Mouse (Mus musculus) ES-Bruce4 (cell line): ENCODE data around the gene Suox. TPM values are rescaled to one million over a fixed set of nuclear protein-coding genes. Genes with fewer than 3 reads are reported as not detected.
"Not testable (repeated sequence)": the region's sequence is repeated elsewhere in the genome, so short reads cannot be mapped to it uniquely, and the experiment has no call there.

ENCODE experiments used
- H3K27ac ChIP-seq: 2 replicates; pipeline ENCODE4 v1.5.1; 2012; ENCODE audit warnings: low read length, inconsistent platforms; ENCODE audit not compliant: insufficient read depth
- H3K27me3 ChIP-seq: 2 replicates; pipeline ENCODE4 v1.6.1; 2012; ENCODE audit warnings: mild to moderate bottlenecking, low read length, inconsistent platforms; ENCODE audit not compliant: control insufficient read depth, poor library complexity, insufficient read depth, severe bottlenecking
- H3K36me3 ChIP-seq: 2 replicates; pipeline ENCODE4 v1.6.1; 2012; ENCODE audit warnings: inconsistent platforms, mild to moderate bottlenecking, low read length, moderate library complexity; ENCODE audit not compliant: control insufficient read depth, poor library complexity, insufficient read depth, severe bottlenecking
- H3K4me1 ChIP-seq: one replicate; pipeline ENCODE4 v1.8.1; 2011; ENCODE audit warnings: low read length; ENCODE audit not compliant: control insufficient read depth, insufficient read depth
- H3K4me3 ChIP-seq: 2 replicates; pipeline ENCODE4 v1.5.1; 2011; ENCODE audit warnings: low read depth, mild to moderate bottlenecking, low read length
- H3K9ac ChIP-seq: 2 replicates; pipeline ENCODE4 v1.6.1; 2012; ENCODE audit warnings: low read depth, mild to moderate bottlenecking, inconsistent platforms; ENCODE audit not compliant: poor library complexity, severe bottlenecking
- H3K9me3 ChIP-seq: replicated peaks from 2 replicates; pipeline ENCODE4 v1.6.1; 2012; ENCODE audit warnings: mild to moderate bottlenecking, low read length, inconsistent platforms; ENCODE audit not compliant: control insufficient read depth, poor library complexity, insufficient read depth, severe bottlenecking
- CTCF ChIP-seq: IDR thresholded peaks from one replicate; pipeline ENCODE4 v1.8.1; 2011; ENCODE audit warnings: low read depth, low read length
- EP300 ChIP-seq: IDR thresholded peaks from 2 replicates; pipeline ENCODE4 v1.6.1; 2011; ENCODE audit warnings: low read depth, low read length; ENCODE audit not compliant: insufficient read depth
- POLR2A ChIP-seq: IDR thresholded peaks from one replicate; pipeline ENCODE4 v1.8.1; 2011; ENCODE audit warnings: low read length; ENCODE audit not compliant: insufficient read depth
- polyA plus RNA-seq: library from polyadenylated mRNA; stranded (reverse); fragments of >200 nt; gene quantifications from 2 replicates; pipeline ENCODE4 v1.2.4, GENCODE M21; 2011; ENCODE audit warnings: low read depth; ENCODE audit not compliant: missing spikeins, insufficient read depth, insufficient read length

Gene Suox
- polyA plus RNA-seq, 1 experiment, result 14.3 TPM

- Histone ChIP-seq H3K9me3 (no peaks in the 10 kb centered on the region), H3K27ac (no peak overlapping the region), H3K4me1 (peaks cover 15% of the 10 kb centered on the region), H3K27me3 (no peaks in the 10 kb centered on the region), H3K4me3 (no peak overlapping the region), H3K9ac (no peak overlapping the region), H3K36me3 (no peaks in the 10 kb centered on the region)
- TF ChIP-seq CTCF, result no peak
- no peak for TF ChIP-seq EP300
- TF ChIP-seq POLR2A, result no peak
Observed at GRCm38 (mm10) chr10:128635697-128636096, 38.2 kb downstream of the Suox start.

DNA sequence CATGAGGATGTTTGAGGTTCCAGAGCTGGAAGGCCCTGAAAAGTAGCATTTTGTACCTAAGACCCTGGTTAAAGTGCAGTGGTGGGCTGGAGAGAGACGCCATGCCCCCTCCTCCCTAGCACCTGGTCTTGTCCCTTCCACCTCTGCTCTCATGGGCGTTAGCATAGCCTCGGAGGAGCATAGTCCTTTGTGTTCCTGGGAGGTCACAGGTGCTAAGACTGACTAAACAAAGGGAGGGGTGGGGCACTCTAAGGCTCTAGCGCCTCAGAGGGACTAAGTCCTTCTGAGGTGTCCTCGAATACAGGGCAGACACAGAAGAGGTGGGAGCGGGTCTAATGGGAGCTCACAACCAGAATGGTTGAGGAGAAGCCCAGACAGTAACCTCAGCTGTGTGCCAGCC is 42.3 kb downstream of the Suox start:
- peaks cover 11% of the 10 kb centered on the region for H3K4me1 ChIP-seq
- H3K27me3 ChIP-seq, result no peaks in the 10 kb centered on the region
- TF ChIP-seq POLR2A (no peak), EP300 (peak; percentile 94)
- H3K4me3 ChIP-seq, result no peak overlapping the region
- peak overlapping the region; percentile 32 for H3K27ac ChIP-seq
- H3K36me3 ChIP-seq, result no peaks in the 10 kb centered on the region
- H3K9ac ChIP-seq, result no peak overlapping the region
- no peaks in the 10 kb centered on the region for H3K9me3 ChIP-seq

- not testable (repeated sequence) for H3K27ac ChIP-seq, H3K27me3 ChIP-seq, H3K4me3 ChIP-seq, H3K9me3 ChIP-seq, H3K9ac ChIP-seq, H3K36me3 ChIP-seq
- H3K4me1 ChIP-seq, result peaks cover 11% of the 10 kb centered on the region
Observed at GRCm38 (mm10) chr10:128630306-128630705, 43.6 kb downstream of the Suox start.

- H3K27me3 ChIP-seq, result no peaks in the 10 kb centered on the region
- H3K36me3 ChIP-seq, result peaks cover 11% of the 10 kb centered on the region
- no peaks in the 10 kb centered on the region for H3K9me3 ChIP-seq
- no peak overlapping the region for H3K27ac ChIP-seq
- TF ChIP-seq POLR2A, result no peak
- no peak for TF ChIP-seq CTCF
- no peak for TF ChIP-seq EP300
- no peak overlapping the region for H3K9ac ChIP-seq
- peaks cover 11% of the 10 kb centered on the region for H3K4me1 ChIP-seq
- H3K4me3 ChIP-seq, result no peak overlapping the region
Observed at GRCm38 (mm10) chr10:128629746-128630145, 44.1 kb downstream of the Suox start.

- Histone ChIP-seq H3K9ac (no peak overlapping the region), H3K4me1 (peaks cover 3% of the 10 kb centered on the region), H3K27ac (no peak overlapping the region), H3K9me3 (no peaks in the 10 kb centered on the region), H3K36me3 (peaks cover 23% of the 10 kb centered on the region), H3K27me3 (no peaks in the 10 kb centered on the region), H3K4me3 (no peak overlapping the region)
- TF ChIP-seq CTCF, result no peak
- TF ChIP-seq POLR2A, result no peak
- TF ChIP-seq EP300, result no peak
Observed at GRCm38 (mm10) chr10:128627398-128628317, 46.2 kb downstream of the Suox start.
